Mouse (Mus musculus) heart, embryonic 14.5 days (tissue): ENCODE data around the gene Apobec2. TPM values are rescaled to one million over a fixed set of nuclear protein-coding genes. Genes with fewer than 3 reads are reported as not detected.
A peak's percentile ranks its signal among the peaks of the same experiment; 100 is the strongest.
"Not testable (repeated sequence)": the region's sequence is repeated elsewhere in the genome, so short reads cannot be mapped to it uniquely, and the experiment has no call there.

Source experiments
- ATAC-seq: fragments of 200-750 bp; cut with Nextera tagmentation; 2 replicates; pipeline ENCODE4 v1.8.0; 2017; ENCODE audit warnings: low read depth, moderate TSS enrichment; ENCODE audit not compliant: insufficient number of reproducible peaks, insufficient read depth, low FRiP score
- H3K27ac ChIP-seq, 2 experiments: fragments of 200-500 bp in 1 of 2; fragments of 300-500 bp in 1 of 2; sonication (generic) in 1 of 2; replicated peaks in 1 of 2; 2 replicates each; pipeline ENCODE4 v1.5.1; 2012 to 2014; ENCODE audit warnings: low read depth in 2 of 2, low read length in 2 of 2, control low read depth in 1 of 2, mild to moderate bottlenecking in 1 of 2, mixed read lengths in 1 of 2; ENCODE audit not compliant: control insufficient read depth in 1 of 2, insufficient read depth in 1 of 2
- H3K27me3 ChIP-seq: fragments of 300-500 bp; sonication (generic); 2 replicates; pipeline ENCODE4 v1.6.1; 2014; ENCODE audit warnings: mild to moderate bottlenecking, low read length, control low read depth; ENCODE audit not compliant: control insufficient read depth, insufficient read depth
- H3K36me3 ChIP-seq: fragments of 300-500 bp; sonication (generic); 2 replicates; pipeline ENCODE4 v1.6.1; 2014; ENCODE audit warnings: mild to moderate bottlenecking, control low read depth, low read length, mixed read lengths; ENCODE audit not compliant: control insufficient read depth, insufficient read depth
- H3K4me1 ChIP-seq, 2 experiments: fragments of 200-500 bp in 1 of 2; fragments of 300-500 bp in 1 of 2; sonication (generic) in 1 of 2; 2 replicates each; pipeline ENCODE4 v1.6.1; 2012 to 2014; ENCODE audit warnings: low read length in 2 of 2, control low read depth in 1 of 2, mixed read lengths in 1 of 2; ENCODE audit not compliant: control insufficient read depth in 2 of 2, insufficient read depth in 2 of 2
- H3K4me2 ChIP-seq: fragments of 300-500 bp; sonication (generic); 2 replicates; pipeline ENCODE4 v1.6.1; 2014; ENCODE audit warnings: mild to moderate bottlenecking, low read length
- H3K4me3 ChIP-seq, 2 experiments: fragments of 200-500 bp in 1 of 2; fragments of 300-500 bp in 1 of 2; sonication (generic) in 1 of 2; 2 replicates each; pipeline ENCODE4 v1.5.1; 2012 to 2014; ENCODE audit warnings: low read length in 2 of 2, mild to moderate bottlenecking in 2 of 2, control low read depth in 1 of 2, low read depth in 1 of 2, moderate library complexity in 1 of 2; ENCODE audit not compliant: control insufficient read depth in 1 of 2, insufficient read depth in 1 of 2
- H3K9ac ChIP-seq: fragments of 300-500 bp; sonication (generic); 2 replicates; pipeline ENCODE4 v1.6.1; 2014; ENCODE audit warnings: mild to moderate bottlenecking, low read length
- H3K9me3 ChIP-seq: fragments of 300-500 bp; sonication (generic); 2 replicates; pipeline ENCODE4 v1.6.1; 2016; ENCODE audit warnings: low read length, control low read depth; ENCODE audit not compliant: control insufficient read depth
- WGBS: fragments of 180-500 bp; shearing (Covaris S2); extraction: QIAGEN DNeasy Blood & Tissue Kit; methylation state at CpG from one replicate; pipeline ENCODE4 v1.1.7; 2014; 5-methylcytosine and 5-hydroxymethylcytosine counted together
- polyA plus RNA-seq: library from polyadenylated mRNA; unstranded; fragments of >200 nt; fragmentation: Nextera tagmentation; extraction: Ambion mirVana; gene quantifications from 2 replicates; pipeline ENCODE4 v1.2.1, GENCODE M21; 2014

Apobec2 gene
- 233 and 243 TPM in 2 replicates for polyA plus RNA-seq

DNA sequence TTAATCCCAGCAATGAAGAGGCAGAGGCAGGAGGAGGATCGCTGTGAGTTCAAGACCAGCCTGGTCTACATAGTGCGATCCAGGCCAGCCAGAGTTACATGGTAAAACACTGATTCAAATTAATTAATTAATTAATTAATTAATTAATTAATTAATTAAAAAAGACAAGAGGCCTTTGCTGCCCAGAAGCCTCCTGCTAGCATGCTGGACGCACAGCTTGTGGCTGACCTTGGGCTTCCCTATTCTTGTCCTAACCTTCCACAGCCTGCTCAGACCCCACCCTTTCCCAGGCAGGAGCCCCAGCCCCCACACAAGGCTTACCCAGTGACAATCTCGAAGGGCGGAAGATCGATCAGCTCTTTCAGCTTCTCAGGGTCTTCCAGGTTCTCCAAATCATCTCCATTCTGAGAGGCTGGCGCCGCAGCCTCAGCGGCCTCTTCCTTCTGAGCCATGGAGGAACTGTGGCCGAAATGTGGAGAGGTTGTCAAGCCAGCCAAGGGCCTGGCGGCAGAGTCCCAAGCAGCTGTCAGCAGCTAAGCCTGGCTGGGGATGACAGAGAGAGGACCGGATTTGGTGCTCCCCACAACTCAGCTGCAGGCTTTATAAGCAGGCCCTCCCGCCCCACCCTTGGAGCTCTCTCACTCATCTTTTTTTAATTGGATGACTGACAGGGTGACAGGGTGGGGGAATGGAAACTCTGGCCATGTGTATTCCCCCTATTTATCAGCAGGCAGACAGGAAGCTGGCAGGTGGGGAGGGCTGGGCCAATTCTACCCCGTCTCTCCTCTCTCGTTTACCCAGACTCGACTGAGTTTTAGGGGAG, at the start of gene Apobec2:
TSS of gene Apobec2 (minus strand) at position 773 of the 823 bp plus-strand sequence.
- Histone ChIP-seq H3K4me1 (peaks cover 46 to 66% of the 10 kb centered on the region in 2 experiments), H3K27ac (peak within 1 kb of the TSS; percentile 94 to 96), H3K9ac (peak within 1 kb of the TSS; percentile 79), H3K27me3 (no peaks in the 10 kb centered on the region), H3K4me2 (peak within 1 kb of the TSS; percentile 76), H3K4me3 (peak within 1 kb of the TSS; percentile 56), H3K36me3 (peaks cover 16% of the 10 kb centered on the region), H3K9me3 (no peaks in the 10 kb centered on the region)
- WGBS, result 11% methylated on average over 16 of the region's 16 CpGs
- ATAC-seq, result peak; percentile 72

GRCm38 (mm10) chr17:48479952-48480351, 47.2 kb upstream of the Apobec2 start:
- WGBS, result 75% methylated on average over 10 of the region's 10 CpGs
- Histone ChIP-seq H3K4me1 (no peaks in the 10 kb centered on the region; a peak in 1 of 4 replicates), H3K27ac (no peak overlapping the region), H3K9ac (no peak overlapping the region), H3K4me3 (no peak overlapping the region), H3K9me3 (no peaks in the 10 kb centered on the region), H3K27me3 (no peaks in the 10 kb centered on the region), H3K36me3 (no peaks in the 10 kb centered on the region), H3K4me2 (no peak overlapping the region)
- no peak for ATAC-seq

DNA sequence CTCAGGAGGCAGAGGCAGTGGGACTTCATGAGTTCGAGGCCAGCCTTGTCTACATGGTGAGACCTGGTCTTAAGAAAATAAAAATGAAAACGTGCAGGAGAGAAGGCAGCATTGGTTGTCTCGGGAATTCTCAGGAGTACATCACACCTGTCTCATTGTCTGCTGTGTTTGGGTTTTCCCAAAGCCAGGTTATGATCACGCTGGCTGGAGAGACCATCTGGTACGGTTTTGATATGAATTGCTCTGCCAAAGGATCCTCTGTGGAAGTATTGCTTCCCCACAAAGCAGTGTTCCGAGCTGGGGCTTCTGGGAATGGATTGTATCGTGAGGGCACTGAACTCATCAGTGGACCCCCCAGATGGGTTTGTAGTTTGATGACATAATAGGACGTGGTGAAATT, 42.7 kb upstream of the Apobec2 start:
- Histone ChIP-seq H3K9ac (no peak overlapping the region), H3K27me3 (no peaks in the 10 kb centered on the region), H3K36me3 (no peaks in the 10 kb centered on the region), H3K27ac (no peak overlapping the region), H3K4me1 (no peaks in the 10 kb centered on the region), H3K4me2 (no peak overlapping the region), H3K4me3 (no peak overlapping the region), H3K9me3 (no peaks in the 10 kb centered on the region)
- 77% methylated on average over 8 of the region's 8 CpGs for WGBS
- ATAC-seq, result no peak

GRCm38 (mm10) chr17:48474282-48474681, 41.6 kb upstream of the Apobec2 start:
- not testable (repeated sequence) for H3K4me2 ChIP-seq, H3K27me3 ChIP-seq, H3K9me3 ChIP-seq, H3K27ac ChIP-seq, H3K4me3 ChIP-seq, ATAC-seq, H3K36me3 ChIP-seq, H3K4me1 ChIP-seq, H3K9ac ChIP-seq
- WGBS, result 78% methylated on average over 6 of the region's 6 CpGs

DNA sequence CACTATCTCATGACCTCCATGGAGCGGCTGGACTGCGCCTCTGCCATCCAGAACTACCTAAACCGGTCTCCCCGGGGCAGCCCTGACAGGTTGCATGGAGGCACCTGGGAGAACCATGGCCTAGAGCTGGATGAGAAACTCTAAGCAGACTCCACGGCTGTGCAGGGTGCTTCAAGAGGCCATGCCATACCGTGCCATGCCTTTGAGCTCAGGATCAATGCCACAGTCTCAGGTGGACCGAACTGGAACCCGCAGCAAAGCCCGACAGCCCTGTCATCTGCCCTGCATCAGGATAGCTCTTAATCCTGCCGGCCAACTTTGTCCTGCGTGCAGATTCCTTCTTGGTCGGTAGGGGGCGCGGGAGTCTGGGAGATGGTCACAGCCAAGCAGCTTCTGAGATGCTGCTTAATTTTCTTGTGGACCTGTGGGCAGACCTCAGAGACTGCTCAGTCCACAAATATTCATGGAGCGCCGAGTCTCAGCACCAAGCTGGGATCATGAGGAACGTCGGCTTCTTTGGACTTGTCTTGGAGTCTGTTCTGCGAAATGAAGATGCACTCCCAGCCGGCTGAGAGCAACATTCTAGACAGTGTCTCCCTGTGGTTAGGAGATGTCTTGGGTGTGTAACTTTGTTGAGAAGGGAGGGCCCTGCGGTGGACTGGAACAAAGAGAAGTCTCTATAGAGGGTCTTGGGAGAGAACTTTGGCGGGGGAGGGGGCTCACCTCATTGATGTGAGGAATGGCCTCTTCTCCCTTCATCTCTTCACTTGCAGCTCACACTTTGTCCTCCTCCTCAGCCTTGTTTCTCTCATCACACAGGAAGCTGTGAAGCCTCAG, 34.9 kb upstream of the Apobec2 start:
- Histone ChIP-seq H3K36me3 (no peaks in the 10 kb centered on the region), H3K27ac (no peak overlapping the region), H3K4me1 (peaks cover 4 to 6% of the 10 kb centered on the region in 2 experiments; a peak in 2 of 4 replicates), H3K4me3 (peak overlapping the region; percentile 13 to 30), H3K9ac (no peak overlapping the region), H3K9me3 (0 out of 2 replicates have a peak, but pooled peaks cover 2% of the 10 kb centered on the region), H3K4me2 (peak overlapping the region; percentile 60), H3K27me3 (peaks cover 7% of the 10 kb centered on the region; the same call in 1 of the 2 replicates)
- WGBS, result 6% methylated on average over 22 of the region's 22 CpGs
- peak; percentile 54; the same call in 1 of the 2 replicates for ATAC-seq

DNA sequence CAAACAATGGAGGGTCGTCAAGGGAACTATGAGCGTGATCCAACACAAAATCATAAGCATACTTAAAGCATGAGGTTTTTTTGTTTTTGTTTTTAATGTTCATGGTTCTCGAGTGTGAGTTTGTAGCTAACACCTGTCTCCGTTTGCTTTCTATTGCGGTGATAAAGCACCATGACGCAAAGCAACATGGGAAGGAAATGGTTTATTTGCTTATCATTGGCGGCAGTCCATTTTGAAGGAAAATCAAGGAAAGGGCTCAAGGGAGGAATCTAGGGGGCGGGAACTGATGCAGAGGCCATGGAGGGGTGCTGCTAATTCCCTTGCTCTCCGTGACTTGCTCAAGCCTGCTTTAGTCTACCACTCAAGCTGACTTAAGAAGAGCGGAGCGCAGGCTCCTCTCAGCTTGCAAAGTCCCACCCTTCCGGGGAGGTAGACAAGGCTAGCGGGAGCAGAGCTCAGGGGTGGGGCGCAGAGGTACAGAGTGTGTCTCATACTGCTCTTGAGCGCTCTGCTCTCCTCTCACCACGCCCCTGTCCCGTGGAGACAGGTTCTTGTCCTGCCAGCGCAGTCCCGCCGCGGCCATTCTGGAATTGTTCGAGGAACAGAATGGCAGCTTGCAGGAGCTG, 34.2 kb upstream of the Apobec2 start:
- 25% methylated on average over 22 of the region's 22 CpGs for whole genome bisulfite sequencing
- Histone ChIP-seq H3K36me3 (no peaks in the 10 kb centered on the region), H3K4me2 (peak overlapping the region; percentile 60), H3K4me3 (peak overlapping the region; percentile 13 to 30), H3K4me1 (peaks cover 4 to 6% of the 10 kb centered on the region in 2 experiments; a peak in 2 of 4 replicates), H3K9ac (no peak overlapping the region), H3K27ac (no peak overlapping the region), H3K27me3 (peaks cover 7% of the 10 kb centered on the region; the same call in 1 of the 2 replicates), H3K9me3 (0 out of 2 replicates have a peak, but pooled peaks cover 2% of the 10 kb centered on the region)
- no peak; the same call in 1 of the 2 replicates for ATAC-seq

- Histone ChIP-seq H3K4me3 (no peak overlapping the region), H3K9me3 (no peaks in the 10 kb centered on the region), H3K4me1 (peaks cover 4 to 6% of the 10 kb centered on the region in 2 experiments; a peak in 2 of 4 replicates), H3K36me3 (no peaks in the 10 kb centered on the region), H3K9ac (no peak overlapping the region), H3K27me3 (0 out of 2 replicates have a peak, but pooled peaks cover 7% of the 10 kb centered on the region), H3K4me2 (no peak overlapping the region), H3K27ac (no peak overlapping the region)
- no peak for ATAC-seq
- WGBS, result 88% methylated on average over 4 of the region's 4 CpGs
These were observed 30.7 kb upstream of the Apobec2 start for GRCm38 (mm10) chr17:48463391-48463790.
